Mouse (Mus musculus): ENCODE data around the gene Nhej1.

- no peak for TF ChIP-seq POLR2A (IDR thresholded peaks at IDR 0.05; ENCODE audit: borderline replicate concordance, low read depth, low read length)
- TF ChIP-seq CTCF (IDR thresholded peaks at IDR 0.05; ENCODE audit: low read depth, low read length): no peak
Observed at GRCm38 (mm10) chr1:74941651-74942360, 183.2 kb downstream of the Nhej1 start.

All from bone marrow macrophage, adult 2 months (primary cell).